Comparison of ENCODE assay signal across 8 mouse cellular contexts in genomic region chr1:133181072-133182015, GRCm38 (mm10). TPM values are rescaled to one million over a fixed set of nuclear protein-coding genes. Genes with fewer than 3 reads are reported as not detected.
DNase-seq lines count a peak whose midpoint lies in the region; ATAC-seq lines count a peak whose summit lies in the region.

No protein-coding gene starts in this region.

- H3K4me3 ChIP-seq in midbrain, embryonic 11.5 days (ENCODE audit: low read depth, low read length), result peak overlapping the region; percentile 69

- intact Hi-C loops in left cerebral cortex, postnatal 4 days (cut with DNase I), result loop anchor here (10.0 kb wide), 1 partner anchor 83 kb away; no protein-coding TSS in a partner anchor

- DNase-seq in CD4-positive, CD25-positive, alpha-beta regulatory T cell, adult 2 months (ENCODE audit: low read depth, low spot score), result peak; percentile 50
- peak; percentile 74 for DNase-seq in embryo, embryonic 11.5 days (ENCODE audit: low read depth, low spot score)
- DNase-seq in kidney, adult 11 months, result peak; percentile 62
- peak; percentile 94 for DNase-seq in left cerebral cortex, postnatal 4 days
- DNase-seq in midbrain, embryonic 11.5 days (ENCODE audit: low spot score, missing footprints), result peak; percentile 98
- peak; percentile 61 to 80 for DNase-seq in spleen, postnatal 4 days (ENCODE audit: low spot score in 2 of 2)

- 0% methylated on average over 31 of the region's 31 CpGs for WGBS in midbrain, embryonic 11.5 days

- peaks cover 23% of the 10 kb centered on the region for H3K4me1 ChIP-seq in midbrain, embryonic 11.5 days (ENCODE audit: control insufficient read depth, insufficient read depth, low read length)

- H3K27ac ChIP-seq in midbrain, embryonic 11.5 days (ENCODE audit: low read depth, low read length), result peak overlapping the region; percentile 97

- H3K4me2 ChIP-seq in midbrain, embryonic 11.5 days, result peak overlapping the region; percentile 66

- H3K9ac ChIP-seq in midbrain, embryonic 11.5 days (ENCODE audit: low read length), result peak overlapping the region; percentile 88

- H3K9me3 ChIP-seq in midbrain, embryonic 11.5 days (ENCODE audit: control insufficient read depth, low read length), result no peaks in the 10 kb centered on the region

- no peaks in the 10 kb centered on the region for H3K27me3 ChIP-seq in midbrain, embryonic 11.5 days (ENCODE audit: control insufficient read depth, insufficient read depth, low read length)

- no peak for ATAC-seq in CD4-positive, CD25-positive, alpha-beta regulatory T cell, adult 4 months
- peak; percentile 70 for ATAC-seq in granulocyte monocyte progenitor cell, adult 5-6 weeks (replicated peaks; ENCODE audit: poor library complexity, severe bottlenecking)
- ATAC-seq in midbrain, embryonic 11.5 days (ENCODE audit: low FRiP score), result peak; percentile 89

- no peaks in the 10 kb centered on the region for H3K36me3 ChIP-seq in midbrain, embryonic 11.5 days (ENCODE audit: control insufficient read depth, insufficient read depth, low read length)

RNA-seq across cellular contexts. Expression of gene Plekha6, which starts 17.3 kb away (rescaled TPM):
- not detected for polyA plus RNA-seq in CD4-positive, CD25-positive, alpha-beta regulatory T cell, adult 4 months (2017; shearing (Covaris generic))
- total RNA-seq in granulocyte monocyte progenitor cell, adult 5-6 weeks (2014; fragmentation: Nextera tagmentation), result 0.32 and 1.7 TPM in 2 replicates
- total RNA-seq in granulocyte monocyte progenitor cell, adult 5-6 weeks (2017), result 0.65 TPM in 1 of 2 replicates, not detected in the other
- 10 to 100 TPM; 61.7 to 63.2 TPM for total RNA-seq in left cerebral cortex, postnatal 4 days (2021)
- 15.7 and 17.0 TPM in 2 replicates for polyA plus RNA-seq in midbrain, embryonic 11.5 days (2014; fragmentation: Nextera tagmentation; extraction: Ambion mirVana)

RNA-seq across cellular contexts. Expression of gene Ppp1r15b, which starts 50.4 kb away (rescaled TPM):
- 10 to 100 TPM; 20.6 to 21.8 TPM for polyA plus RNA-seq in CD4-positive, CD25-positive, alpha-beta regulatory T cell, adult 4 months (2017; shearing (Covaris generic))
- total RNA-seq in granulocyte monocyte progenitor cell, adult 5-6 weeks (2014; fragmentation: Nextera tagmentation), result 52.3 and 53.9 TPM in 2 replicates
- 75.7 and 78.5 TPM in 2 replicates for total RNA-seq in granulocyte monocyte progenitor cell, adult 5-6 weeks (2017)
- 10 to 100 TPM; 44.0 to 45.4 TPM for total RNA-seq in left cerebral cortex, postnatal 4 days (2021)
- 49.5 and 53.0 TPM in 2 replicates for polyA plus RNA-seq in midbrain, embryonic 11.5 days (2014; fragmentation: Nextera tagmentation; extraction: Ambion mirVana)

Comparison
In these comparisons a context has a peak if more than half of its experiments do, and no peak if none do; other contexts are left out.
1. RNA of gene Plekha6, which starts 17.3 kb away (total RNA-seq): 61.7 to 63.2 TPM in left cerebral cortex, postnatal 4 days; 0.32 to 1.7 TPM in granulocyte monocyte progenitor cell, adult 5-6 weeks; every median in the first group is over 10 times any median in the second.
2. Peak in every context shown above with its lines, with median percentiles within 50 percentile points of each other: DNase-seq.